Mouse (Mus musculus) MEL (cell line): ENCODE measurements around the gene Btbd6. TPM values are rescaled to one million over a fixed set of nuclear protein-coding genes. Genes with fewer than 3 reads are reported as not detected.
A peak's percentile ranks its signal among the peaks of the same experiment; 100 is the strongest.

Source experiments
- DNase-seq: peaks from one replicate; pipeline ENCODE4 v3.0.0; 2011; ENCODE audit warnings: low read depth, low spot score
- H3K27ac ChIP-seq: 2 replicates; pipeline ENCODE4 v1.5.1; 2012; ENCODE audit warnings: low read depth, mild to moderate bottlenecking, control low read depth, low read length, moderate library complexity; ENCODE audit not compliant: control insufficient read depth
- H3K27me3 ChIP-seq, 2 experiments: fragments of 150-350 bp in 1 of 2; sonication (generic) in 1 of 2; 2 replicates each; pipeline ENCODE4 v1.6.1; 2012; ENCODE audit warnings: low read length in 2 of 2, mild to moderate bottlenecking in 2 of 2, improper control_type of control experiment in 1 of 2, moderate library complexity in 1 of 2; ENCODE audit not compliant: insufficient read depth in 2 of 2, control insufficient read depth in 1 of 2
- H3K36me3 ChIP-seq, 2 experiments: 2 replicates each; pipeline ENCODE4 v1.6.1; 2012 to 2014; ENCODE audit warnings: low read length in 2 of 2, improper control_type of control experiment in 1 of 2, inconsistent platforms in 1 of 2, mild to moderate bottlenecking in 1 of 2; ENCODE audit not compliant: insufficient read depth in 2 of 2, control insufficient read depth in 1 of 2
- H3K4me1 ChIP-seq, 2 experiments: fragments of 150-350 bp in 1 of 2; sonication (generic) in 1 of 2; 2 replicates each; pipeline ENCODE4 v1.6.1; 2012; ENCODE audit warnings: low read length in 2 of 2, improper control_type of control experiment in 1 of 2, mild to moderate bottlenecking in 1 of 2; ENCODE audit not compliant: insufficient read depth in 2 of 2, control insufficient read depth in 1 of 2
- H3K4me3 ChIP-seq, 2 experiments: fragments of 150-350 bp in 1 of 2; sonication (generic) in 1 of 2; 2 replicates each; pipeline ENCODE4 v1.5.1; 2012; ENCODE audit warnings: low read depth in 2 of 2, low read length in 2 of 2, mild to moderate bottlenecking in 2 of 2, moderate library complexity in 2 of 2, control low read depth in 1 of 2, improper control_type of control experiment in 1 of 2; ENCODE audit not compliant: control insufficient read depth in 1 of 2, insufficient read depth in 1 of 2
- H3K79me2 ChIP-seq: 2 replicates; pipeline ENCODE4 v1.6.1; 2012; ENCODE audit warnings: mild to moderate bottlenecking, low read length, moderate library complexity; ENCODE audit not compliant: control insufficient read depth, poor library complexity, insufficient read depth
- H3K9ac ChIP-seq: 2 replicates; pipeline ENCODE4 v1.6.1; 2012; ENCODE audit warnings: low read depth, mild to moderate bottlenecking, control low read depth, low read length, moderate library complexity; ENCODE audit not compliant: control insufficient read depth, poor library complexity, severe bottlenecking
- H3K9me3 ChIP-seq: fragments of 150-350 bp; sonication (generic); replicated peaks from 2 replicates; pipeline ENCODE4 v1.6.1; 2012; ENCODE audit warnings: mild to moderate bottlenecking, low read length, improper control_type of control experiment, moderate library complexity; ENCODE audit not compliant: insufficient read depth
- BHLHE40 ChIP-seq: IDR thresholded peaks from 2 replicates; pipeline ENCODE4 v1.6.1; 2012; ENCODE audit warnings: low read depth, mild to moderate bottlenecking, inconsistent platforms, low read length, improper control_type of control experiment, borderline replicate concordance
- CHD1 ChIP-seq: IDR thresholded peaks from 2 replicates; pipeline ENCODE4 v1.6.1; 2012; ENCODE audit warnings: low read depth, mild to moderate bottlenecking, inconsistent platforms, low read length, improper control_type of control experiment
- CHD2 ChIP-seq: IDR thresholded peaks from 2 replicates; pipeline ENCODE4 v1.6.1; 2011; ENCODE audit warnings: low read length, improper control_type of control experiment
- CTCF ChIP-seq, 3 experiments: IDR thresholded peaks in 2 of 3; conservative IDR thresholded peaks in 1 of 3; 2 replicates each; pipeline ENCODE4 v1.5.1; 2011 to 2012; ENCODE audit warnings: low read length in 3 of 3, low read depth in 2 of 3, mild to moderate bottlenecking in 2 of 3, improper control_type of control experiment in 1 of 3, inconsistent platforms in 1 of 3, mixed read lengths in 1 of 3, moderate library complexity in 1 of 3; ENCODE audit not compliant: control insufficient read depth in 1 of 3, insufficient read depth in 1 of 3, poor library complexity in 1 of 3, severe bottlenecking in 1 of 3
- E2F4 ChIP-seq: IDR thresholded peaks from 2 replicates; pipeline ENCODE4 v1.6.1; 2011; ENCODE audit warnings: low read depth, low read length, improper control_type of control experiment, borderline replicate concordance
- ELF1 ChIP-seq: IDR thresholded peaks from 2 replicates; pipeline ENCODE4 v1.6.1; 2014; ENCODE audit warnings: low read depth, mild to moderate bottlenecking, inconsistent platforms, low read length, improper control_type of control experiment, moderate library complexity
- ETS1 ChIP-seq: IDR thresholded peaks from 2 replicates; pipeline ENCODE4 v1.6.1; 2012; ENCODE audit warnings: low read depth, mild to moderate bottlenecking, inconsistent platforms, low read length, improper control_type of control experiment, moderate library complexity
- GABPA ChIP-seq: IDR thresholded peaks from 2 replicates; pipeline ENCODE4 v1.6.1; 2012; ENCODE audit warnings: low read depth, mild to moderate bottlenecking, inconsistent platforms, low read length, improper control_type of control experiment, moderate library complexity
- GATA1 ChIP-seq: IDR thresholded peaks from 2 replicates; pipeline ENCODE4 v1.6.1; 2011; ENCODE audit warnings: low read depth, low read length, improper control_type of control experiment
- HCFC1 ChIP-seq: IDR thresholded peaks from 2 replicates; pipeline ENCODE4 v1.6.1; 2012; ENCODE audit warnings: low read depth, mild to moderate bottlenecking, inconsistent platforms, low read length, improper control_type of control experiment, moderate library complexity
- JUND ChIP-seq: IDR thresholded peaks from 2 replicates; pipeline ENCODE4 v1.6.1; 2011; ENCODE audit warnings: low read depth, mild to moderate bottlenecking, improper control_type of control experiment, low read length
- KAT2A ChIP-seq: conservative IDR thresholded peaks from 2 replicates; pipeline ENCODE4 v1.6.1; 2012; ENCODE audit warnings: low read depth, low read length, improper control_type of control experiment, inconsistent platforms
- MAFK ChIP-seq: IDR thresholded peaks from 2 replicates; pipeline ENCODE4 v1.6.1; 2011; ENCODE audit warnings: low read depth, mild to moderate bottlenecking, low read length, improper control_type of control experiment, borderline replicate concordance
- MAX ChIP-seq: IDR thresholded peaks from 2 replicates; pipeline ENCODE4 v1.6.1; 2011; ENCODE audit warnings: low read length, improper control_type of control experiment
- MAZ ChIP-seq: IDR thresholded peaks from 2 replicates; pipeline ENCODE4 v1.6.1; 2012; ENCODE audit warnings: low read depth, mild to moderate bottlenecking, inconsistent platforms, low read length, improper control_type of control experiment
- MEF2A ChIP-seq: IDR thresholded peaks from 2 replicates; pipeline ENCODE4 v1.6.1; 2014; ENCODE audit warnings: low read depth, mild to moderate bottlenecking, inconsistent platforms, low read length, improper control_type of control experiment; ENCODE audit not compliant: poor library complexity, insufficient replicate concordance, severe bottlenecking; ENCODE audit errors: extremely low read depth
- MXI1 ChIP-seq: IDR thresholded peaks from 2 replicates; pipeline ENCODE4 v1.6.1; 2011; ENCODE audit warnings: mild to moderate bottlenecking, low read depth, low read length, improper control_type of control experiment
- MYB ChIP-seq: IDR thresholded peaks from 2 replicates; pipeline ENCODE4 v1.6.1; 2011; ENCODE audit warnings: mild to moderate bottlenecking, low read depth, low read length, improper control_type of control experiment
- MYC ChIP-seq: IDR thresholded peaks from 2 replicates; pipeline ENCODE4 v1.6.1; 2011; ENCODE audit warnings: low read depth, mild to moderate bottlenecking, low read length, improper control_type of control experiment, moderate library complexity
- NELFE ChIP-seq: IDR thresholded peaks from 2 replicates; pipeline ENCODE4 v1.6.1; 2011; ENCODE audit warnings: low read depth, low read length, improper control_type of control experiment
- NRF1 ChIP-seq: IDR thresholded peaks from 2 replicates; pipeline ENCODE4 v1.6.1; 2014; ENCODE audit warnings: low read depth, mild to moderate bottlenecking, inconsistent platforms, low read length, improper control_type of control experiment, moderate library complexity; ENCODE audit not compliant: poor library complexity, insufficient read depth, severe bottlenecking
- POLR2A ChIP-seq, 2 experiments: IDR thresholded peaks; 2 replicates each; pipeline ENCODE4 v1.6.1; 2011 to 2012; ENCODE audit warnings: low read length in 2 of 2, mild to moderate bottlenecking in 2 of 2, control low read depth in 1 of 2, improper control_type of control experiment in 1 of 2, low read depth in 1 of 2, moderate library complexity in 1 of 2; ENCODE audit not compliant: control insufficient read depth in 1 of 2, insufficient read depth in 1 of 2, poor library complexity in 1 of 2
- POLR2AphosphoS2 ChIP-seq: IDR thresholded peaks from 2 replicates; pipeline ENCODE4 v1.6.1; 2011; ENCODE audit warnings: low read length, improper control_type of control experiment
- POLR2AphosphoS5 ChIP-seq: IDR thresholded peaks from 2 replicates; pipeline ENCODE4 v1.6.1; 2012; ENCODE audit warnings: low read depth, borderline replicate concordance, mild to moderate bottlenecking, inconsistent platforms, low read length, moderate library complexity, mixed read lengths
- RAD21 ChIP-seq: IDR thresholded peaks from 2 replicates; pipeline ENCODE4 v1.6.1; 2011; ENCODE audit warnings: mild to moderate bottlenecking, low read depth, low read length, improper control_type of control experiment
- RCOR1 ChIP-seq: IDR thresholded peaks from 2 replicates; pipeline ENCODE4 v1.6.1; 2012; ENCODE audit warnings: low read depth, mild to moderate bottlenecking, inconsistent platforms, low read length, improper control_type of control experiment
- SIN3A ChIP-seq: IDR thresholded peaks from 2 replicates; pipeline ENCODE4 v1.6.1; 2012; ENCODE audit warnings: low read length, improper control_type of control experiment, inconsistent platforms
- SMC3 ChIP-seq: IDR thresholded peaks from 2 replicates; pipeline ENCODE4 v1.6.1; 2011; ENCODE audit warnings: low read depth, low read length, improper control_type of control experiment
- TAL1 ChIP-seq: IDR thresholded peaks from 2 replicates; pipeline ENCODE4 v1.6.1; 2012; ENCODE audit warnings: mild to moderate bottlenecking, inconsistent platforms, low read length, moderate library complexity, mixed read lengths
- TBP ChIP-seq: IDR thresholded peaks from 2 replicates; pipeline ENCODE4 v1.8.0; 2011; ENCODE audit warnings: low read depth, low read length, improper control_type of control experiment
- USF1 ChIP-seq: IDR thresholded peaks from 2 replicates; pipeline ENCODE4 v1.6.1; 2014; ENCODE audit warnings: low read depth, mild to moderate bottlenecking, inconsistent platforms, low read length, improper control_type of control experiment, moderate library complexity
- USF2 ChIP-seq, 2 experiments: IDR thresholded peaks; 2 replicates each; pipeline ENCODE4 v1.6.1; 2011 to 2012; ENCODE audit warnings: improper control_type of control experiment in 2 of 2, low read length in 2 of 2, borderline replicate concordance in 1 of 2, inconsistent platforms in 1 of 2, low read depth in 1 of 2, mild to moderate bottlenecking in 1 of 2; ENCODE audit not compliant: insufficient read depth in 1 of 2
- ZC3H11A ChIP-seq: IDR thresholded peaks from 2 replicates; pipeline ENCODE4 v1.6.1; 2012; ENCODE audit warnings: low read depth, mild to moderate bottlenecking, inconsistent platforms, low read length, improper control_type of control experiment
- ZKSCAN1 ChIP-seq: IDR thresholded peaks from 2 replicates; pipeline ENCODE4 v1.6.1; 2012; ENCODE audit warnings: low read depth, mild to moderate bottlenecking, inconsistent platforms, low read length, improper control_type of control experiment, moderate library complexity
- ZNF384 ChIP-seq: IDR thresholded peaks from 2 replicates; pipeline ENCODE4 v1.6.1; 2012; ENCODE audit warnings: low read depth, mild to moderate bottlenecking, inconsistent platforms, low read length, improper control_type of control experiment
- polyA plus RNA-seq, 2 experiments: library from polyadenylated mRNA; stranded (reverse) in 1 of 2; unstranded in 1 of 2; fragments of >175 nt in 1 of 2; fragments of >200 nt in 1 of 2; gene quantifications; 2 replicates each; pipeline versions ENCODE4 v1.2.1 to v1.2.4; 2012; ENCODE audit warnings: low replicate concordance in 2 of 2, low read depth in 1 of 2; ENCODE audit not compliant: insufficient read length in 2 of 2, insufficient read depth in 1 of 2, missing spikeins in 1 of 2
- total RNA-seq: library from RNA; depleted of rRNA; stranded (reverse); fragments of 300-350 nt; gene quantifications from 2 replicates; pipeline ENCODE4 v1.2.3, GENCODE M21; 2012

The Btbd6 gene
- total and polyA plus RNA-seq, 3 experiments = 1.8 to 3.0 TPM; not detected in 1

DNA sequence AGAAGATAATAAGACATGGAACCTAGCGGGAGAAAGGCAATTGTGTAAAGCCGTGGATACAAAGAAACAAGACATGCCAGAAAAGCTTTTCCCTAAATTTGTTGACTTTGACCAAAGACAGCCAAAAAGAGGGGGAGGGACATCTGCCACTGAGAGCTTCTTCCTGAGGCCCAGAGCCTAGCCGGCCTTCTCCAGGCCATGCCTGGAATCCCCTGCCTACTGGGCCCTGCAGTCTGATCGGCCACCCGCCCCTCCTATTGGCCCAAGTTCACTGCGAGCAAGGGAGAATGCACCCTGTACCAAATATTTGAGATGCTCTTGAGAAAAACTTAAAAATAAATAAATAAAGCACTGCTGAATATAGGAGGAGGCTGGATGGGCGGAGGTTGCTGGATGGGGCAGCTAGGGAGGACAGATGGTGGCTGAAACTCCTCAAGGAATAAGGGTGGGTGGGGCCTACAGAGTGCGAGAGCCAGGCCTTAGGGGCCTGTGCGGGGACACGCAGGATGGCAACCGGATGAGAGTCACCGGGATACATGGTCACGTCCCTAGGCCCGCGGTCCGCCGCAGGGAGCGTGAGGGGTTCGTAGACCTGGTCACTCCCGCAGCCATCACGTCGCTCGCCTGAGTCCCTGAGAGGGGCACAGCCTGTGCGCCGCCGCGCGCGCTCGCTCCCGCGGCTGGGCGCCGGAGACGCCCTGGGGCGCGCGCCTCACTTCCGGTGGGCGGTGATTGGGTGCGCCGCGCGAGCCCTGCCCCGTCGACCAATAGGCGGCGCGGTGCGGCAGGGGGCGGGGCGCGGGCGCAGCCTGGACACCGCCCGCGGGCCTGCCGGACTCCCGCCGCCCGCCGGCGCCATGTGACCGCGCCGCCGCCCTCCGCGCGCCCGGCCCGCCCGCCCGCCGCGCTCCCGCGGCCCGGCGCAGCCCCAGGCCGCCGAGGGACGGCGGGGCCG is 37.6 kb downstream of the Btbd6 start, which contains the start of gene Pacs2:
Gene Pacs2, plus strand, starts transcription at position 905 of the 955 bp plus-strand sequence.
- H3K27me3 ChIP-seq = no peaks in the 10 kb centered on the region
- H3K9ac ChIP-seq = peak within 1 kb of the TSS; percentile 78
- no peaks in the 10 kb centered on the region for H3K9me3 ChIP-seq
- H3K4me3 ChIP-seq = peak within 1 kb of the TSS; percentile 60 to 76
- H3K4me1 ChIP-seq = peaks cover 16 to 41% of the 10 kb centered on the region in 2 experiments
- H3K36me3 ChIP-seq = peaks cover 0 to 22% of the 10 kb centered on the region in 2 experiments; a peak in 2 of 4 replicates
- peak within 1 kb of the TSS; percentile 57 for H3K27ac ChIP-seq
- H3K79me2 ChIP-seq = peaks cover 30% of the 10 kb centered on the region
- peak; percentile 99 for DNase-seq
- TF ChIP-seq MXI1 (peak; percentile 22; the same call in 1 of the 2 replicates), POLR2AphosphoS5 (peak; percentile 83; the same call in 1 of the 2 replicates), RAD21 (no peak), GATA1 (no peak), ZKSCAN1 (no peak), JUND (no peak), MEF2A (no peak), USF2 (IDR thresholded peaks at IDR 0.05; ENCODE audit: borderline replicate concordance in 1 of 2, insufficient read depth in 1 of 2, low read depth in 1 of 2, low read length in 2 of 2) (no peak), TAL1 (no peak), KAT2A (no peak; the same call in 1 of the 2 replicates), MYB (no peak), NELFE (peak; percentile 98), ZC3H11A (no peak), GABPA (no peak), SMC3 (no peak), CHD2 (no peak), USF1 (peak; percentile 60), MYC (no peak), BHLHE40 (no peak), NRF1 (peak; percentile 49), MAZ (no peak), HCFC1 (peak; percentile 64), MAX (no peak; the same call in none of the 2 replicates), ELF1 (peak; percentile 55), POLR2AphosphoS2 (peak; percentile 79; the same call in 1 of the 2 replicates), POLR2A (IDR thresholded peaks at IDR 0.05; ENCODE audit: control insufficient read depth in 1 of 2, insufficient read depth in 1 of 2, low read depth in 1 of 2, low read length in 2 of 2, poor library complexity in 1 of 2) (peak; percentile 98 to 99), RCOR1 (no peak), MAFK (no peak), CTCF (IDR thresholded peaks at IDR 0.05 in 2 of 3, conservative IDR thresholded peaks at IDR 0.05 in 1 of 3; ENCODE audit: control insufficient read depth in 1 of 3, insufficient read depth in 1 of 3, low read depth in 2 of 3, low read length in 3 of 3, poor library complexity in 1 of 3, severe bottlenecking in 1 of 3) (no peak), E2F4 (no peak), CHD1 (peak; percentile 70; the same call in 1 of the 2 replicates), ZNF384 (no peak), SIN3A (peak; percentile 77), ETS1 (no peak), TBP (peak; percentile 84)
